Comparison of ENCODE assay signal across 8 mouse cellular contexts in the genomic region with DNA sequence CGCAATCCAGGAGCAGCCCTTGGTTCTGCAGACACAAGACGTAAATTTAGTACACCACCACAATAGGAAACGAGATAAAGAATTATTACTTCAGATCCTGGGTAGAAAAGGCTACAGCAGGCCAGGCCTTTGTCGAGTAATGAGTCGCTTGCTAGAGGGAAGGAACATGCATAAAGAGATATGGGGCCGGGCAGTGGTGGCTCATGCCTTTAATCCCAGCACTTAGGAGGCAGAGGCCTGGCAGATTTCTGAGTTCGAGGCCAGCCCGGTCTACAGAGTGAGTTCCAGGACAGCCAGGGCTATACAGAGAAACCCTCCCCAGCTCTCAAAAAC. TPM values are rescaled to one million over a fixed set of nuclear protein-coding genes. Genes with fewer than 3 reads are reported as not detected.
DNase-seq lines count a peak whose midpoint lies in the region; ATAC-seq and TF ChIP-seq lines count a peak whose summit lies in the region.

No protein-coding gene starts in this region.

- peaks cover 3% of the 10 kb centered on the region; the same call in 1 of the 2 replicates for H3K4me1 ChIP-seq in cerebellum, adult 2 months (ENCODE audit: control insufficient read depth, insufficient read depth, low read length)
- H3K4me1 ChIP-seq in neural tube, embryonic 11.5 days (ENCODE audit: control insufficient read depth, insufficient read depth, low read length): peaks cover 7% of the 10 kb centered on the region
- H3K4me1 ChIP-seq in liver, embryonic 11.5 days (replicated peaks; ENCODE audit: control insufficient read depth, insufficient read depth, low read length): peaks cover 17% of the 10 kb centered on the region
- H3K4me1 ChIP-seq in stomach, embryonic 16.5 days (ENCODE audit: control insufficient read depth, insufficient read depth, low read length): peaks cover 13% of the 10 kb centered on the region

- TF ChIP-seq POLR2A in cerebellum, adult 2 months (IDR thresholded peaks at IDR 0.05; ENCODE audit: borderline replicate concordance, insufficient read depth, low read length): no peak

- peak overlapping the region; percentile 32; the same call in 1 of the 2 replicates for H3K4me2 ChIP-seq in neural tube, embryonic 11.5 days (ENCODE audit: low read depth)
- H3K4me2 ChIP-seq in liver, embryonic 11.5 days: peak overlapping the region; percentile 91
- peak overlapping the region; percentile 51 for H3K4me2 ChIP-seq in stomach, embryonic 16.5 days (ENCODE audit: low read depth, low read length)

- DNase-seq in cerebellum, adult 2 months: no peak
- DNase-seq in cerebellum, adult 9-10 months: no peak
- no peak for DNase-seq in neural tube, embryonic 11.5 days (ENCODE audit: low spot score)
- DNase-seq in neural tube, embryonic 10.5 days (ENCODE audit: extremely low spot score, low spot score): no peak
- DNase-seq in liver, embryonic 11.5 days (ENCODE audit: low spot score): no peak
- DNase-seq in layer of hippocampus, postnatal 14 days (ENCODE audit: low spot score in 2 of 2): no peak
- DNase-seq in left cerebral cortex, adult 18-20 months (ENCODE audit: low spot score in 2 of 2): no peak

- peak overlapping the region; percentile 49 for H3K4me3 ChIP-seq in cerebellum, adult 2 months (replicated peaks; ENCODE audit: insufficient read depth, low read depth, low read length)
- H3K4me3 ChIP-seq in neural tube, embryonic 11.5 days (ENCODE audit: low read depth, low read length): peak overlapping the region; percentile 99; the same call in 1 of the 2 replicates
- H3K4me3 ChIP-seq in liver, embryonic 11.5 days (ENCODE audit: low read depth, low read length): peak overlapping the region; percentile 100
- H3K4me3 ChIP-seq in stomach, embryonic 16.5 days (replicated peaks; ENCODE audit: low read length): peak overlapping the region; percentile 84

- peak; percentile 29 for ATAC-seq in neural tube, embryonic 11.5 days (ENCODE audit: insufficient read depth, low FRiP score, low TSS enrichment)
- no peak for ATAC-seq in liver, embryonic 11.5 days (replicated peaks; ENCODE audit: low FRiP score)
- ATAC-seq in stomach, embryonic 16.5 days (ENCODE audit: insufficient read depth, low FRiP score): no peak

- no peak for TF ChIP-seq CTCF in cerebellum, adult 2 months (IDR thresholded peaks at IDR 0.05; ENCODE audit: borderline replicate concordance, insufficient read depth, low read depth, low read length)

- H3K27me3 ChIP-seq in cerebellum, adult 2 months (ENCODE audit: control insufficient read depth, insufficient read depth, low read length): no peaks in the 10 kb centered on the region
- no peaks in the 10 kb centered on the region for H3K27me3 ChIP-seq in neural tube, embryonic 11.5 days (ENCODE audit: control insufficient read depth, insufficient read depth, low read length)
- no peaks in the 10 kb centered on the region for H3K27me3 ChIP-seq in liver, embryonic 11.5 days (replicated peaks; ENCODE audit: control insufficient read depth, insufficient read depth, low read length)
- no peaks in the 10 kb centered on the region for H3K27me3 ChIP-seq in stomach, embryonic 16.5 days (ENCODE audit: control insufficient read depth, insufficient read depth, low read length)

- H3K27ac ChIP-seq in cerebellum, adult 2 months (ENCODE audit: insufficient read depth, low read length): peak overlapping the region; percentile 61; the same call in 1 of the 2 replicates
- H3K27ac ChIP-seq in neural tube, embryonic 11.5 days (ENCODE audit: low read depth, low read length): peak overlapping the region; percentile 73; the same call in 1 of the 2 replicates
- H3K27ac ChIP-seq in liver, embryonic 11.5 days (ENCODE audit: low read depth, low read length): 0 out of 2 replicates have a peak overlapping the region, but pooled peaks have one; percentile 58
- peak overlapping the region; percentile 71 for H3K27ac ChIP-seq in stomach, embryonic 16.5 days (ENCODE audit: low read length)

- H3K9ac ChIP-seq in neural tube, embryonic 11.5 days (ENCODE audit: low read length): peak overlapping the region; percentile 41
- H3K9ac ChIP-seq in liver, embryonic 11.5 days (ENCODE audit: low read depth, low read length): peak overlapping the region; percentile 94
- peak overlapping the region; percentile 62 for H3K9ac ChIP-seq in stomach, embryonic 16.5 days (ENCODE audit: low read length)

- H3K36me3 ChIP-seq in neural tube, embryonic 11.5 days (ENCODE audit: control insufficient read depth, insufficient read depth, low read length): peaks cover 17% of the 10 kb centered on the region
- H3K36me3 ChIP-seq in liver, embryonic 11.5 days (ENCODE audit: control insufficient read depth, insufficient read depth, low read length): peaks cover 29% of the 10 kb centered on the region
- H3K36me3 ChIP-seq in stomach, embryonic 16.5 days (ENCODE audit: control insufficient read depth, insufficient read depth, low read length): 0 out of 2 replicates have a peak, but pooled peaks cover 1% of the 10 kb centered on the region

- 23% methylated on average over 8 of the region's 8 CpGs for WGBS in cerebellum, adult 2 months
- WGBS in neural tube, embryonic 11.5 days: 30% methylated on average over 8 of the region's 8 CpGs
- 28% methylated on average over 8 of the region's 8 CpGs for WGBS in liver, embryonic 11.5 days
- 30% methylated on average over 8 of the region's 8 CpGs for WGBS in stomach, embryonic 16.5 days

- H3K9me3 ChIP-seq in neural tube, embryonic 11.5 days (ENCODE audit: control insufficient read depth, low read length): no peaks in the 10 kb centered on the region
- H3K9me3 ChIP-seq in liver, embryonic 11.5 days (ENCODE audit: control insufficient read depth, low read length): no peaks in the 10 kb centered on the region
- no peaks in the 10 kb centered on the region for H3K9me3 ChIP-seq in stomach, embryonic 16.5 days (replicated peaks; ENCODE audit: control insufficient read depth, low read length)

RNA-seq across cellular contexts. Expression of a gene that starts 0.4 kb away (rescaled TPM):
- 47.4 and 52.3 TPM in 2 replicates for polyA plus RNA-seq in cerebellum, adult 2 months (2012; rRNA removed)
- polyA plus RNA-seq in neural tube, embryonic 11.5 days (2014; fragmentation: Nextera tagmentation; extraction: Ambion mirVana): 83.4 and 84.7 TPM in 2 replicates
- polyA plus RNA-seq in liver, embryonic 11.5 days (2014; fragmentation: Nextera tagmentation; extraction: Ambion mirVana): 132 and 139 TPM in 2 replicates
- 60.6 and 69.3 TPM in 2 replicates for polyA plus RNA-seq in stomach, embryonic 16.5 days (2015; fragmentation: Nextera tagmentation; extraction: Ambion mirVana)
- total RNA-seq in layer of hippocampus, postnatal 14 days (2021): 10 to 100 TPM; 40.1 to 45.5 TPM
- 10 to 100 TPM; 40.2 to 44.9 TPM for total RNA-seq in left cerebral cortex, adult 18-20 months (2021)

RNA-seq across cellular contexts. Expression of a gene that starts 12.5 kb away (rescaled TPM):
- polyA plus RNA-seq in cerebellum, adult 2 months (2012; rRNA removed): 238 and 248 TPM in 2 replicates
- polyA plus RNA-seq in neural tube, embryonic 11.5 days (2014; fragmentation: Nextera tagmentation; extraction: Ambion mirVana): 286 and 291 TPM in 2 replicates
- polyA plus RNA-seq in liver, embryonic 11.5 days (2014; fragmentation: Nextera tagmentation; extraction: Ambion mirVana): 209 and 210 TPM in 2 replicates
- polyA plus RNA-seq in stomach, embryonic 16.5 days (2015; fragmentation: Nextera tagmentation; extraction: Ambion mirVana): 166 and 167 TPM in 2 replicates
- 100 to 1,000 TPM; 137 to 138 TPM for total RNA-seq in layer of hippocampus, postnatal 14 days (2021)
- 100 to 1,000 TPM; 148 to 152 TPM for total RNA-seq in left cerebral cortex, adult 18-20 months (2021)

RNA-seq across cellular contexts. Expression of a gene that starts 12.6 kb away (rescaled TPM):
- polyA plus RNA-seq in cerebellum, adult 2 months (2012; rRNA removed): 106 and 113 TPM in 2 replicates
- polyA plus RNA-seq in neural tube, embryonic 11.5 days (2014; fragmentation: Nextera tagmentation; extraction: Ambion mirVana): 36.7 and 40.5 TPM in 2 replicates
- polyA plus RNA-seq in liver, embryonic 11.5 days (2014; fragmentation: Nextera tagmentation; extraction: Ambion mirVana): 30.3 and 33.4 TPM in 2 replicates
- polyA plus RNA-seq in stomach, embryonic 16.5 days (2015; fragmentation: Nextera tagmentation; extraction: Ambion mirVana): 41.1 and 43.8 TPM in 2 replicates
- total RNA-seq in layer of hippocampus, postnatal 14 days (2021): 10 to 100 TPM; 79.0 to 81.2 TPM
- total RNA-seq in left cerebral cortex, adult 18-20 months (2021): 10 to 100 TPM; 53.1 to 56.6 TPM

RNA-seq across cellular contexts. Expression of a gene that starts 27.8 kb away (rescaled TPM):
- 246 and 274 TPM in 2 replicates for polyA plus RNA-seq in cerebellum, adult 2 months (2012; rRNA removed)
- 108 and 125 TPM in 2 replicates for polyA plus RNA-seq in neural tube, embryonic 11.5 days (2014; fragmentation: Nextera tagmentation; extraction: Ambion mirVana)
- 71.3 and 80.0 TPM in 2 replicates for polyA plus RNA-seq in liver, embryonic 11.5 days (2014; fragmentation: Nextera tagmentation; extraction: Ambion mirVana)
- polyA plus RNA-seq in stomach, embryonic 16.5 days (2015; fragmentation: Nextera tagmentation; extraction: Ambion mirVana): 51.9 and 55.3 TPM in 2 replicates
- 100 to 1,000 TPM; 223 to 257 TPM for total RNA-seq in layer of hippocampus, postnatal 14 days (2021)
- total RNA-seq in left cerebral cortex, adult 18-20 months (2021): 100 to 1,000 TPM; 159 to 179 TPM

RNA-seq across cellular contexts. Expression of a gene that starts 34.0 kb away (rescaled TPM):
- polyA plus RNA-seq in cerebellum, adult 2 months (2012; rRNA removed): 2.5 and 3.1 TPM in 2 replicates
- 7.7 and 8.6 TPM in 2 replicates for polyA plus RNA-seq in neural tube, embryonic 11.5 days (2014; fragmentation: Nextera tagmentation; extraction: Ambion mirVana)
- polyA plus RNA-seq in liver, embryonic 11.5 days (2014; fragmentation: Nextera tagmentation; extraction: Ambion mirVana): 11.4 and 17.5 TPM in 2 replicates
- polyA plus RNA-seq in stomach, embryonic 16.5 days (2015; fragmentation: Nextera tagmentation; extraction: Ambion mirVana): 3.9 and 8.1 TPM in 2 replicates
- 10 to 100 TPM; 16.1 to 21.9 TPM for total RNA-seq in layer of hippocampus, postnatal 14 days (2021)
- total RNA-seq in left cerebral cortex, adult 18-20 months (2021): 10 to 100 TPM; 31.4 to 50.3 TPM

Comparison
In these comparisons a context has a peak if more than half of its experiments do, and no peak if none do; other contexts are left out.
1. H3K4me3 ChIP-seq: peak in every context shown above with its lines; median percentile 100 in liver, embryonic 11.5 days; 99 in neural tube, embryonic 11.5 days; 84 in stomach, embryonic 16.5 days; 49 in cerebellum, adult 2 months.
2. H3K4me2 ChIP-seq: peak in every context shown above with its lines; median percentile 91 in liver, embryonic 11.5 days; 51 in stomach, embryonic 16.5 days; 32 in neural tube, embryonic 11.5 days.
3. H3K9ac ChIP-seq: peak in every context shown above with its lines; median percentile 94 in liver, embryonic 11.5 days; 62 in stomach, embryonic 16.5 days; 41 in neural tube, embryonic 11.5 days.